18 mouse cellular contexts compared by ENCODE assay signal in genomic region chr3:88577846-88578245, GRCm38 (mm10). TPM values are rescaled to one million over a fixed set of nuclear protein-coding genes. Genes with fewer than 3 reads are reported as not detected.
"Had no signal": no experiment of that assay in that cellular context is flagged by ENCODE, and none has a peak within 500 bp of the region (broad histone marks: within the 10 kb centered on the region; RNA-seq: fewer than 3 reads in every experiment).

No protein-coding gene starts in this region.

RNA-seq across cellular contexts. Expression of gene Rab25, which starts 29.7 kb away (rescaled TPM):
- total RNA-seq: heart, postnatal 10 days; heart, postnatal 25 days; heart, postnatal 36 days; heart, postnatal 4 days; hematopoietic stem cell, adult 5-6 weeks; hindbrain, postnatal 0 days; layer of hippocampus, adult 18-20 months; layer of hippocampus, adult 2 months; layer of hippocampus, postnatal 10 days; layer of hippocampus, postnatal 14 days; layer of hippocampus, postnatal 25 days; left cerebral cortex, adult 18-20 months; left cerebral cortex, adult 2 months; left cerebral cortex, adult 8-10 months had no signal
- polyA plus RNA-seq: heart, postnatal 0 days; hindbrain, embryonic 13.5 days; hindbrain, embryonic 16.5 days; inflammation-experienced regulatory T-cells, adult 6 months had no signal
